ENCODE assay signal across 2 mouse cellular contexts in the genomic region with DNA sequence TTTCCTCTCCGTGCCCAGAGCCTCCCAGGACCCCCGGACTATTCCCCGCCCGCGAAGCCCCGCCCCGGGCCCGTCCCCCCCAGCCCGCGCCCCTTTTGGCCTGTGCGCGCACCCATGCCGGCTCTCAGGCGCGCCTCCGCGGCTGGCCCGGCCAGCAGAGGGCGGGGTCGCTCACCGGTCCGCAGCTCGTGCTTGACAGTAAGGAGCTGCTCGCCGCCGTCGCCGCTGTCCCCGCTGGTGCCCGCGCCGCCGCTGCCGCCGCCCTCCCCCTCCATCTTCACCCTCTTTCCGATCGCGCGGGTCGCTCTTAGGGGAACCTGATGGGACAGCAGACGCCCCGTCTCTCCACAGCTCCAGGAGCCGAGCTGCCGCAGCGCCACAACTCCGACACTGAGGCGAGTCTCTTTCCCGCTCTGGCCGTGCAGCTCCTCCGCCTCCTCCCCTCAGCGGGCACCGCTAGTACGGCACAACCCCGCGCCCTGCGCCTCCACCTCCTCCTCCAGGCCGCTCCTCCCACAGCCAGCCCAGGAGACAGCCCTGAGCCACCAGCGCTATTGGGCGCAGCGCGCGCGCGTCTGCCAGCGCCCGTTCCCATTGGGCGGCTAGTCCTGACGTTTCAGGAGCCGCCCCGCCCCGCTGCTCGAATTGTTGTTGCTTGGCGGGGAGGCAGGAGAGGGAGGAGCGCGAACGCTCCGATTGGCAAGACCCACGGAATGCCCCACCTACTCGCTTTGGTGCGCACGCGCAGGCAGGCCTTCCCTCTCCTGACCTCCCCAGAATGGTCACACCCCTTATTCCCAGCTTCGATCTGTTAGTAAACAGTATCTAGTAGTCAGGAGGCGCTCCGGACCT.
TF ChIP-seq lines count a peak whose summit lies in the region.

No protein-coding gene starts in this region.

TF ChIP-seq in C2C12, 6 proteins besides CTCF, POLR2A, EP300 and RAD21 (continued from another document):
- TF ChIP-seq MYOD1 (IDR thresholded peaks at IDR 0.05; ENCODE audit: control insufficient read depth, insufficient read length, low read depth) (no peak), MYOG (IDR thresholded peaks at IDR 0.05; ENCODE audit: control insufficient read depth, extremely low read depth, insufficient read length) (no peak), USF1 (IDR thresholded peaks at IDR 0.05; ENCODE audit: low read depth) (no peak), CEBPB (IDR thresholded peaks at IDR 0.05; ENCODE audit: low read depth) (no peak)

TF ChIP-seq in myocyte, 11 proteins besides CTCF, POLR2A, EP300 and RAD21 (continued from another document):
- no peak for TF ChIP-seq TCF3 (IDR thresholded peaks at IDR 0.05; ENCODE audit: insufficient read length, low read depth)
- TF ChIP-seq POLR2AphosphoS2 (IDR thresholded peaks at IDR 0.05; ENCODE audit: insufficient read length, low read depth) = peak; percentile 86
- TF ChIP-seq SRF (IDR thresholded peaks at IDR 0.05; ENCODE audit: control insufficient read depth, insufficient read length, low read depth) = peak; percentile 73
- no peak for TF ChIP-seq MYOG (IDR thresholded peaks at IDR 0.05; ENCODE audit: control insufficient read depth in 1 of 3, insufficient read depth in 1 of 3, insufficient read length in 2 of 3, low read depth in 2 of 3)
- TF ChIP-seq MYOD1 (IDR thresholded peaks at IDR 0.05; ENCODE audit: control insufficient read depth in 1 of 3, insufficient read length in 2 of 3, low read depth in 2 of 3) = no peak
- no peak for TF ChIP-seq REST (IDR thresholded peaks at IDR 0.05; ENCODE audit: insufficient read depth, insufficient read length)
- peak; percentile 22 for TF ChIP-seq E2F4 (IDR thresholded peaks at IDR 0.05; ENCODE audit: insufficient read depth)
- no peak for TF ChIP-seq CEBPB (IDR thresholded peaks at IDR 0.05; ENCODE audit: insufficient read depth, poor library complexity, severe bottlenecking)
- no peak for TF ChIP-seq USF1 (IDR thresholded peaks at IDR 0.05; ENCODE audit: low read depth)
